Mouse (Mus musculus): ENCODE data around the gene Shisa9. TPM values are rescaled to one million over a fixed set of nuclear protein-coding genes. Genes with fewer than 3 reads are reported as not detected.

The Shisa9 gene
- polyA plus RNA-seq, 1 experiment = 0.23 TPM

- H3K4me1 ChIP-seq (ENCODE audit: control insufficient read depth, insufficient read depth, low read length) = no peaks in the 10 kb centered on the region
- H3K27ac ChIP-seq (ENCODE audit: control insufficient read depth, insufficient read depth, low read depth, low read length) = no peak overlapping the region
- no peaks in the 10 kb centered on the region for H3K36me3 ChIP-seq (ENCODE audit: control insufficient read depth, insufficient read depth, low read length)
- no peak for TF ChIP-seq CTCF (IDR thresholded peaks at IDR 0.05; ENCODE audit: control insufficient read depth, insufficient read depth, insufficient replicate concordance, low read depth, low read length)
- TF ChIP-seq POLR2A (IDR thresholded peaks at IDR 0.05; ENCODE audit: control insufficient read depth, low read depth, low read length) = no peak
- H3K4me3 ChIP-seq (ENCODE audit: control insufficient read depth, low read depth, low read length) = no peak overlapping the region
- H3K27me3 ChIP-seq (ENCODE audit: control insufficient read depth, insufficient read depth, low read length) = no peaks in the 10 kb centered on the region
These were observed 68.1 kb downstream of the Shisa9 start for GRCm38 (mm10) chr16:12052051-12052450.

GRCm38 (mm10) chr16:12072573-12072972, 88.7 kb downstream of the Shisa9 start:
- Histone ChIP-seq H3K4me3 (ENCODE audit: control insufficient read depth, low read depth, low read length) (no peak overlapping the region), H3K4me1 (ENCODE audit: control insufficient read depth, insufficient read depth, low read length) (no peaks in the 10 kb centered on the region), H3K27me3 (ENCODE audit: control insufficient read depth, insufficient read depth, low read length) (no peaks in the 10 kb centered on the region), H3K27ac (ENCODE audit: control insufficient read depth, insufficient read depth, low read depth, low read length) (no peak overlapping the region), H3K36me3 (ENCODE audit: control insufficient read depth, insufficient read depth, low read length) (no peaks in the 10 kb centered on the region)
- no peak for TF ChIP-seq CTCF (IDR thresholded peaks at IDR 0.05; ENCODE audit: control insufficient read depth, insufficient read depth, insufficient replicate concordance, low read depth, low read length)
- no peak for TF ChIP-seq POLR2A (IDR thresholded peaks at IDR 0.05; ENCODE audit: control insufficient read depth, low read depth, low read length)

GRCm38 (mm10) chr16:12076270-12076669, 92.4 kb downstream of the Shisa9 start:
- Histone ChIP-seq H3K27ac (ENCODE audit: control insufficient read depth, insufficient read depth, low read depth, low read length) (no peak overlapping the region), H3K27me3 (ENCODE audit: control insufficient read depth, insufficient read depth, low read length) (no peaks in the 10 kb centered on the region), H3K4me3 (ENCODE audit: control insufficient read depth, low read depth, low read length) (no peak overlapping the region), H3K4me1 (ENCODE audit: control insufficient read depth, insufficient read depth, low read length) (no peaks in the 10 kb centered on the region), H3K36me3 (ENCODE audit: control insufficient read depth, insufficient read depth, low read length) (no peaks in the 10 kb centered on the region)
- no peak for TF ChIP-seq CTCF (IDR thresholded peaks at IDR 0.05; ENCODE audit: control insufficient read depth, insufficient read depth, insufficient replicate concordance, low read depth, low read length)
- TF ChIP-seq POLR2A (IDR thresholded peaks at IDR 0.05; ENCODE audit: control insufficient read depth, low read depth, low read length) = no peak

- H3K27me3 ChIP-seq (ENCODE audit: control insufficient read depth, insufficient read depth, low read length) = no peaks in the 10 kb centered on the region
- no peak overlapping the region for H3K4me3 ChIP-seq (ENCODE audit: control insufficient read depth, low read depth, low read length)
- TF ChIP-seq CTCF (IDR thresholded peaks at IDR 0.05; ENCODE audit: control insufficient read depth, insufficient read depth, insufficient replicate concordance, low read depth, low read length) (no peak), POLR2A (IDR thresholded peaks at IDR 0.05; ENCODE audit: control insufficient read depth, low read depth, low read length) (no peak)
- no peaks in the 10 kb centered on the region for H3K36me3 ChIP-seq (ENCODE audit: control insufficient read depth, insufficient read depth, low read length)
- H3K4me1 ChIP-seq (ENCODE audit: control insufficient read depth, insufficient read depth, low read length) = no peaks in the 10 kb centered on the region
- H3K27ac ChIP-seq (ENCODE audit: control insufficient read depth, insufficient read depth, low read depth, low read length) = no peak overlapping the region
These were observed 92.8 kb downstream of the Shisa9 start for GRCm38 (mm10) chr16:12076700-12077099.

GRCm38 (mm10) chr16:12083082-12083481, 99.2 kb downstream of the Shisa9 start:
- Histone ChIP-seq H3K27ac (ENCODE audit: control insufficient read depth, insufficient read depth, low read depth, low read length) (no peak overlapping the region), H3K4me1 (ENCODE audit: control insufficient read depth, insufficient read depth, low read length) (no peaks in the 10 kb centered on the region), H3K4me3 (ENCODE audit: control insufficient read depth, low read depth, low read length) (no peak overlapping the region), H3K36me3 (ENCODE audit: control insufficient read depth, insufficient read depth, low read length) (no peaks in the 10 kb centered on the region), H3K27me3 (ENCODE audit: control insufficient read depth, insufficient read depth, low read length) (no peaks in the 10 kb centered on the region)
- no peak for TF ChIP-seq CTCF (IDR thresholded peaks at IDR 0.05; ENCODE audit: control insufficient read depth, insufficient read depth, insufficient replicate concordance, low read depth, low read length)
- TF ChIP-seq POLR2A (IDR thresholded peaks at IDR 0.05; ENCODE audit: control insufficient read depth, low read depth, low read length) = no peak

GRCm38 (mm10) chr16:12090604-12091235, 106.8 kb downstream of the Shisa9 start:
- Histone ChIP-seq H3K4me1 (ENCODE audit: control insufficient read depth, insufficient read depth, low read length) (no peaks in the 10 kb centered on the region), H3K27me3 (ENCODE audit: control insufficient read depth, insufficient read depth, low read length) (no peaks in the 10 kb centered on the region), H3K27ac (ENCODE audit: control insufficient read depth, insufficient read depth, low read depth, low read length) (no peak overlapping the region), H3K4me3 (ENCODE audit: control insufficient read depth, low read depth, low read length) (no peak overlapping the region), H3K36me3 (ENCODE audit: control insufficient read depth, insufficient read depth, low read length) (no peaks in the 10 kb centered on the region)
- no peak for TF ChIP-seq CTCF (IDR thresholded peaks at IDR 0.05; ENCODE audit: control insufficient read depth, insufficient read depth, insufficient replicate concordance, low read depth, low read length)

- no peaks in the 10 kb centered on the region for H3K27me3 ChIP-seq (ENCODE audit: control insufficient read depth, insufficient read depth, low read length)
- H3K36me3 ChIP-seq (ENCODE audit: control insufficient read depth, insufficient read depth, low read length) = no peaks in the 10 kb centered on the region
- no peak overlapping the region for H3K27ac ChIP-seq (ENCODE audit: control insufficient read depth, insufficient read depth, low read depth, low read length)
- no peak for TF ChIP-seq CTCF (IDR thresholded peaks at IDR 0.05; ENCODE audit: control insufficient read depth, insufficient read depth, insufficient replicate concordance, low read depth, low read length)
- TF ChIP-seq POLR2A (IDR thresholded peaks at IDR 0.05; ENCODE audit: control insufficient read depth, low read depth, low read length) = no peak
- H3K4me1 ChIP-seq (ENCODE audit: control insufficient read depth, insufficient read depth, low read length) = no peaks in the 10 kb centered on the region
- H3K4me3 ChIP-seq (ENCODE audit: control insufficient read depth, low read depth, low read length) = no peak overlapping the region
These were observed 109.3 kb downstream of the Shisa9 start for GRCm38 (mm10) chr16:12093253-12093652.

Data from testis, adult 2 months (tissue).